Mouse (Mus musculus): ENCODE measurements around the gene Setd5. TPM values are rescaled to one million over a fixed set of nuclear protein-coding genes. Genes with fewer than 3 reads are reported as not detected.

Gene Setd5
- polyA plus RNA-seq (2015; fragmentation: Nextera tagmentation; extraction: Ambion mirVana) = 96.5 and 99.4 TPM in 2 replicates

GRCm38 (mm10) chr6:113076686-113077516, at the start of gene Setd5:
Setd5 (plus strand) TSS chr6:113077365.
- Histone ChIP-seq H3K9me3 (no peaks in the 10 kb centered on the region), H3K4me1 (peaks cover 36% of the 10 kb centered on the region), H3K36me3 (no peaks in the 10 kb centered on the region), H3K27me3 (no peaks in the 10 kb centered on the region), H3K4me2 (replicated peaks) (peak within 1 kb of the TSS; percentile 96), H3K4me3 (peak within 1 kb of the TSS; percentile 86), H3K9ac (peak within 1 kb of the TSS; percentile 100), H3K27ac (peak within 1 kb of the TSS; percentile 100)
- under 1% methylated on average over 68 of the region's 91 CpGs for WGBS
- peak; percentile 93 for ATAC-seq (ENCODE audit: low FRiP score, low read depth)

GRCm38 (mm10) chr6:113027446-113027845, 49.7 kb upstream of the Setd5 start:
- no peak for ATAC-seq (ENCODE audit: low FRiP score, low read depth)
- 43% methylated on average over 2 of the region's 2 CpGs for whole genome bisulfite sequencing

GRCm38 (mm10) chr6:113029006-113029405, 48.2 kb upstream of the Setd5 start:
- no peaks in the 10 kb centered on the region for H3K4me1 ChIP-seq
- no peaks in the 10 kb centered on the region for H3K9me3 ChIP-seq
- H3K27ac ChIP-seq = no peak overlapping the region
- H3K4me2 ChIP-seq (replicated peaks) = no peak overlapping the region
- no peak overlapping the region for H3K4me3 ChIP-seq
- 71% methylated on average over 3 of the region's 3 CpGs for WGBS
- no peak overlapping the region for H3K9ac ChIP-seq
- H3K36me3 ChIP-seq = no peaks in the 10 kb centered on the region
- H3K27me3 ChIP-seq = no peaks in the 10 kb centered on the region
- ATAC-seq (ENCODE audit: low FRiP score, low read depth) = no peak

More at GRCm38 (mm10) chr6:113027446-113027845, 49.7 kb upstream of the Setd5 start:
- no peak overlapping the region for H3K27ac ChIP-seq
- H3K4me1 ChIP-seq = no peaks in the 10 kb centered on the region
- no peak overlapping the region for H3K9ac ChIP-seq
- H3K4me3 ChIP-seq = no peak overlapping the region
- no peak overlapping the region for H3K4me2 ChIP-seq (replicated peaks)
- H3K36me3 ChIP-seq = no peaks in the 10 kb centered on the region
- H3K27me3 ChIP-seq = no peaks in the 10 kb centered on the region
- H3K9me3 ChIP-seq = no peaks in the 10 kb centered on the region

- ATAC-seq (ENCODE audit: low FRiP score, low read depth) = no peak
- Histone ChIP-seq H3K4me3 (no peak overlapping the region), H3K4me1 (no peaks in the 10 kb centered on the region), H3K27me3 (no peaks in the 10 kb centered on the region), H3K4me2 (replicated peaks) (no peak overlapping the region), H3K9me3 (no peaks in the 10 kb centered on the region), H3K27ac (no peak overlapping the region), H3K36me3 (no peaks in the 10 kb centered on the region), H3K9ac (no peak overlapping the region)
- 72% methylated on average over 3 of the region's 3 CpGs for WGBS
Observed at GRCm38 (mm10) chr6:113030553-113030952, 46.6 kb upstream of the Setd5 start.

- Histone ChIP-seq H3K9ac (no peak overlapping the region), H3K4me3 (no peak overlapping the region), H3K27me3 (no peaks in the 10 kb centered on the region), H3K36me3 (no peaks in the 10 kb centered on the region), H3K4me2 (replicated peaks) (no peak overlapping the region), H3K27ac (no peak overlapping the region), H3K9me3 (no peaks in the 10 kb centered on the region), H3K4me1 (no peaks in the 10 kb centered on the region)
- ATAC-seq (ENCODE audit: low FRiP score, low read depth) = no peak
- 64% methylated on average over 10 of the region's 10 CpGs for WGBS
Observed at GRCm38 (mm10) chr6:113030970-113031660, 46.0 kb upstream of the Setd5 start.

- ATAC-seq (ENCODE audit: low FRiP score, low read depth) = no peak
Observed at GRCm38 (mm10) chr6:113032121-113032520, 45.0 kb upstream of the Setd5 start.

DNA sequence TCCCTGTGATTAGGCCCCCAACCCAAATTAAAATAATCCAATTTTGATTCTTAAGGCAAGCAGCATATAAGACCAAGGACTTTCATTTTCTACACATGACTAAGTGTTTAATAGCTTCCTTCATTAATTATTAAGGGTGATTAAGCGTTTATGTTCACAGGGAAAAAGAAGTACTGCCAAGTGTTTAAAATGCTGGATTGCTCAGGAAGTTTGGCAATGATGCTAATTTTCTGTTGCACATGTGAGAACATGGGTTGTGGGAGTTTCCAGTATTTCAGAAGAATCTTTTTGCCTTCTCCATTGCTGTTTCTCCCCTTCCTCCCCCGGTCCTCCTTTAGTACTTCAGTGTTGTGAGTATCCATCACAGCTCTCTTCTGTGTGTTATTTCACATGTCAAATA, 44.0 kb upstream of the Setd5 start:
- Histone ChIP-seq H3K27me3 (no peaks in the 10 kb centered on the region), H3K4me2 (replicated peaks) (no peak overlapping the region), H3K27ac (no peak overlapping the region), H3K36me3 (no peaks in the 10 kb centered on the region), H3K9ac (no peak overlapping the region), H3K9me3 (no peaks in the 10 kb centered on the region), H3K4me1 (peaks cover under 1% of the 10 kb centered on the region; the same call in 1 of the 2 replicates), H3K4me3 (no peak overlapping the region)
- no peak for ATAC-seq (ENCODE audit: low FRiP score, low read depth)
- 87% methylated on average over 2 of the region's 2 CpGs for WGBS

More at GRCm38 (mm10) chr6:113032121-113032520, 45.0 kb upstream of the Setd5 start:
- 72% methylated on average over 3 of the region's 3 CpGs for WGBS
- H3K9ac ChIP-seq = no peak overlapping the region
- no peak overlapping the region for H3K4me2 ChIP-seq (replicated peaks)
- no peaks in the 10 kb centered on the region for H3K4me1 ChIP-seq
- H3K36me3 ChIP-seq = no peaks in the 10 kb centered on the region
- no peak overlapping the region for H3K27ac ChIP-seq
- no peaks in the 10 kb centered on the region for H3K27me3 ChIP-seq
- H3K9me3 ChIP-seq = no peaks in the 10 kb centered on the region
- H3K4me3 ChIP-seq = no peak overlapping the region

DNA sequence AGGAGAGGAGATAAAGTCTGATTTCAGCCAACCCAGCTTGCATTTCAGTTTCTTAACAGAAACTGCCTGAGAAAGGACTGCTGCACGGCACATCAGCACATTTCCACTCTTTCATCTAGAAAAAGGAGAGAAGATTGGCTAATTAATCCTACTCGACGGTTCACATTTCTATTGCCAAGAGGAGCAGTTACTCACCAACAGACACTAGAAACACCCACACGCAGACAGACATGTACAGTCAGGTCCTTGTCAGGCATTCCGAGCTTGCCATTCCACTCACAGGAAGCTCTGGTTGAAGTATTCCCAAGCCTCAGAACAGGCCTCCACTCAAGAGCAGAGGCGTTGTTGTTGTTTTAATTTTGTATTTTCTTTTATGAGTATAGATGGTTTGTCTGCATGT, 42.7 kb upstream of the Setd5 start:
- Histone ChIP-seq H3K27me3 (no peaks in the 10 kb centered on the region), H3K9ac (no peak overlapping the region), H3K4me3 (no peak overlapping the region), H3K36me3 (no peaks in the 10 kb centered on the region), H3K9me3 (no peaks in the 10 kb centered on the region), H3K4me1 (peaks cover 6% of the 10 kb centered on the region; the same call in 1 of the 2 replicates), H3K4me2 (replicated peaks) (no peak overlapping the region), H3K27ac (no peak overlapping the region)
- WGBS = 79% methylated on average over 6 of the region's 6 CpGs
- no peak for ATAC-seq (ENCODE audit: low FRiP score, low read depth)

DNA sequence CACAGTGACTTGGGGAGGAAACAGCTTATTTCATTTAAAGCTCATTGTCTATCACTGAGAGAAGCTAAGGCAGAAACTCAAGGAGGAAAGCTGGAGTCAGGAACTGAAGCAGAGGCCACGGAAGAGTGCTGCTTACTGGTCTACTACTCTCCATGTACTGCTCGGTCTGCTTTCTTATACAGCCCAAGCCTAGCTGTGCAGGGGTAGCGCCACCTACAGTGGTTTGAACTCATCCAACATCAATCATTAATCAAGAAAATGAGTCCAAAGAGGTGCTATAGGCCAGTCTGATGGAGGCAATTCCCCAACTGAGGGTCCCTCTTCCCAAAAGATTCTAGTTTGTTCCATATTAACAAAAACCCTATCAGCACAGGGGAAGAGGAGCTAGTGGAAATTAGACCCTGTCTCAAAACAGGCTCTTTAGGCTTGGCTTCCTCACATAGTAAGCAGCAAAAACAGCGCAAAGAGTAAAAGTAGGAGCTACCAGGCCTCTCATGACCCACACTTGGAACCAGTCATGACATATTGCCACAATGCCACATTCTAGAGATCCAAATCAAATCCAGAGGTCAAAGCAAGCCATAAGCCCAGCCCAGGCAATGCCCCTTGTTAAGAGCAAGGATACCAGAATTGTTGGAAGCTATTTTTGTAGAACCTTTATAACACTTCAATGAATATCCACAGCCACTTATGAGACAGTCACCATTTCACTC, 40.5 kb upstream of the Setd5 start:
- Histone ChIP-seq H3K4me3 (no peak overlapping the region), H3K9me3 (no peaks in the 10 kb centered on the region), H3K9ac (no peak overlapping the region), H3K27ac (no peak overlapping the region), H3K36me3 (no peaks in the 10 kb centered on the region), H3K4me1 (peaks cover 6% of the 10 kb centered on the region; the same call in 1 of the 2 replicates), H3K27me3 (no peaks in the 10 kb centered on the region), H3K4me2 (replicated peaks) (no peak overlapping the region)
- no peak for ATAC-seq (ENCODE audit: low FRiP score, low read depth)
- 67% methylated on average over 4 of the region's 4 CpGs for WGBS

GRCm38 (mm10) chr6:113037946-113038734, 39.0 kb upstream of the Setd5 start:
- Histone ChIP-seq H3K9me3 (no peaks in the 10 kb centered on the region), H3K9ac (peak overlapping the region; percentile 45; the same call in 1 of the 2 replicates), H3K27ac (no peak overlapping the region), H3K36me3 (no peaks in the 10 kb centered on the region), H3K4me1 (peaks cover 6% of the 10 kb centered on the region; the same call in 1 of the 2 replicates), H3K4me3 (peak overlapping the region; percentile 19), H3K4me2 (replicated peaks) (peak overlapping the region; percentile 56), H3K27me3 (no peaks in the 10 kb centered on the region)
- ATAC-seq (ENCODE audit: low FRiP score, low read depth) = peak; percentile 48; the same call in 1 of the 2 replicates
- 11% methylated on average over 19 of the region's 19 CpGs for WGBS

DNA sequence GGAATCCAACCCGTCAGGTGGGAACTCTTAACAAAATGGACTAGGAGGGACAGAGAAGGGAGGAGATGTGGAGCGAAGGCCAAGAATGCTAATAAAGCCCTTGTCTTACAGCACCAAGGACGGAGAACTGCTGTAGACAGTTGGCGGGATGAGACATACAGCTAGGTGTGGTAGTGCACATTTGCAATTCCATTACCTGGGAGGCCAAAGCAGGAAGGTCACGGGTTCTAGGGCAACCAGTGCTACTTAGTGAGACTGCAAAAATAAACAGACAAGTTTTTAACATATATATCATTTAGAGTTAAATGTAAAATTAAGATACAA, 38.5 kb upstream of the Setd5 start:
- no peaks in the 10 kb centered on the region for H3K36me3 ChIP-seq
- H3K4me2 ChIP-seq (replicated peaks) = peak overlapping the region; percentile 56
- no peak for ATAC-seq (ENCODE audit: low FRiP score, low read depth)
- H3K4me1 ChIP-seq = peaks cover 6% of the 10 kb centered on the region; the same call in 1 of the 2 replicates
- H3K4me3 ChIP-seq = no peak overlapping the region
- no peak overlapping the region for H3K9ac ChIP-seq
- no peak overlapping the region for H3K27ac ChIP-seq
- H3K9me3 ChIP-seq = no peaks in the 10 kb centered on the region
- H3K27me3 ChIP-seq = no peaks in the 10 kb centered on the region
- 42% methylated on average over 5 of the region's 5 CpGs for WGBS

Measured in limb, embryonic 13.5 days (tissue).